Mouse (Mus musculus): ENCODE measurements around the gene Gsap. TPM values are rescaled to one million over a fixed set of nuclear protein-coding genes. Genes with fewer than 3 reads are reported as not detected.

The Gsap gene
- polyA plus RNA-seq, 1 experiment from 2014 or later = 1.3 TPM

Other genes with a start within 250 kb of the Gsap start
- gene Rsbn1l, start 229.9 kb upstream of the Gsap start, polyA plus RNA-seq (2016; fragmentation: Nextera tagmentation; extraction: Ambion mirVana) = 4.5 and 4.9 TPM in 2 replicates
- 24.6 and 25.2 TPM in 2 replicates for gene Ptpn12, start 130.3 kb upstream of the Gsap start, polyA plus RNA-seq (2016; fragmentation: Nextera tagmentation; extraction: Ambion mirVana)
- 0.11 and 0.20 TPM in 2 replicates for gene Fgl2, start 186.4 kb downstream of the Gsap start, polyA plus RNA-seq (2016; fragmentation: Nextera tagmentation; extraction: Ambion mirVana)
- gene Ccdc146, start 238.4 kb downstream of the Gsap start, polyA plus RNA-seq (2016; fragmentation: Nextera tagmentation; extraction: Ambion mirVana) = not detected in 2 replicates
- gene Fam185a, start 238.7 kb downstream of the Gsap start, polyA plus RNA-seq (2016; fragmentation: Nextera tagmentation; extraction: Ambion mirVana) = 6.9 and 8.1 TPM in 2 replicates

Measured in limb, embryonic 10.5 days (tissue).